Mouse (Mus musculus) olfactory bulb, adult 2 months (tissue): ENCODE results near the gene Ankrd11. TPM values are rescaled to one million over a fixed set of nuclear protein-coding genes. Genes with fewer than 3 reads are reported as not detected.

ENCODE experiments used
- H3K27ac ChIP-seq: fragments of 200-500 bp; 2 replicates; pipeline ENCODE4 v1.5.1; 2012; ENCODE audit warnings: low read depth, low read length; ENCODE audit not compliant: insufficient read depth
- H3K4me1 ChIP-seq: fragments of 200-500 bp; 2 replicates; pipeline ENCODE4 v1.6.1; 2012; ENCODE audit warnings: low read length; ENCODE audit not compliant: control insufficient read depth, insufficient read depth
- H3K4me3 ChIP-seq: fragments of 200-500 bp; 2 replicates; pipeline ENCODE4 v1.5.1; 2012; ENCODE audit warnings: mild to moderate bottlenecking, low read depth, low read length, moderate library complexity; ENCODE audit not compliant: insufficient read depth
- CTCF ChIP-seq: fragments of 200-500 bp; IDR thresholded peaks from 2 replicates; pipeline ENCODE4 v1.5.1; 2012; ENCODE audit warnings: low read depth, mild to moderate bottlenecking, low read length, moderate library complexity; ENCODE audit not compliant: insufficient read depth
- POLR2A ChIP-seq: fragments of 200-500 bp; IDR thresholded peaks from 2 replicates; pipeline ENCODE4 v1.6.1; 2012; ENCODE audit warnings: mild to moderate bottlenecking, low read depth, low read length, moderate library complexity; ENCODE audit not compliant: insufficient read depth
- WGBS: fragments of 180-500 bp; shearing (Covaris S2); methylation state at CpG from one replicate; pipeline ENCODE4 v1.1.7; 2018; 5-methylcytosine and 5-hydroxymethylcytosine counted together
- polyA plus RNA-seq: library from polyadenylated mRNA; stranded (reverse); fragments of >200 nt; gene quantifications from 2 replicates; pipeline ENCODE4 v1.2.4, GENCODE M21; 2012; ENCODE audit warnings: low replicate concordance; ENCODE audit not compliant: missing spikeins, insufficient read depth, insufficient read length

The Ankrd11 gene
- polyA plus RNA-seq, 1 experiment: 219 TPM

- 62% methylated on average over 3 of the region's 3 CpGs for WGBS
- peaks cover 7% of the 10 kb centered on the region for H3K4me1 ChIP-seq
- H3K27ac ChIP-seq: peak overlapping the region; percentile 41; the same call in 1 of the 2 replicates
- no peak for TF ChIP-seq CTCF
- no peak for TF ChIP-seq POLR2A
- no peak overlapping the region for H3K4me3 ChIP-seq
Observed at GRCm38 (mm10) chr8:122993031-122993430, 49.0 kb downstream of the Ankrd11 start.

- Histone ChIP-seq H3K4me1 (peaks cover 8% of the 10 kb centered on the region), H3K27ac (no peak overlapping the region), H3K4me3 (no peak overlapping the region)
- WGBS: 73% methylated on average over 2 of the region's 2 CpGs
- TF ChIP-seq POLR2A (no peak), CTCF (no peak)
Observed at GRCm38 (mm10) chr8:122992296-122992695, 49.8 kb downstream of the Ankrd11 start.

- H3K27ac ChIP-seq: no peak overlapping the region
- H3K4me3 ChIP-seq: no peak overlapping the region
- 87% methylated on average over 5 of the region's 5 CpGs for WGBS
- H3K4me1 ChIP-seq: peaks cover 14% of the 10 kb centered on the region
- TF ChIP-seq POLR2A (no peak), CTCF (no peak)
Observed at GRCm38 (mm10) chr8:122991368-122991767, 50.7 kb downstream of the Ankrd11 start.

GRCm38 (mm10) chr8:122989976-122990375, 52.1 kb downstream of the Ankrd11 start:
- WGBS: 29% methylated on average over 2 of the region's 2 CpGs
- no peak overlapping the region for H3K4me3 ChIP-seq
- peaks cover 18% of the 10 kb centered on the region for H3K4me1 ChIP-seq
- TF ChIP-seq CTCF (no peak), POLR2A (no peak)
- no peak overlapping the region for H3K27ac ChIP-seq

- no peak for TF ChIP-seq POLR2A
- no peak for TF ChIP-seq CTCF
- no peak overlapping the region for H3K4me3 ChIP-seq
- peaks cover 20% of the 10 kb centered on the region for H3K4me1 ChIP-seq
- H3K27ac ChIP-seq: no peak overlapping the region
- 89% methylated on average over 3 of the region's 3 CpGs for WGBS
Observed at GRCm38 (mm10) chr8:122988955-122989354, 53.1 kb downstream of the Ankrd11 start.

- no peak for TF ChIP-seq CTCF
- TF ChIP-seq POLR2A: no peak
Observed at GRCm38 (mm10) chr8:122987255-122987654, 54.8 kb downstream of the Ankrd11 start.

GRCm38 (mm10) chr8:122986501-122987184, 55.4 kb downstream of the Ankrd11 start:
- 84% methylated on average over 8 of the region's 8 CpGs for WGBS
- no peak overlapping the region for H3K4me3 ChIP-seq
- H3K4me1 ChIP-seq: peaks cover 16% of the 10 kb centered on the region
- no peak for TF ChIP-seq CTCF
- TF ChIP-seq POLR2A: no peak
- H3K27ac ChIP-seq: no peak overlapping the region

More at GRCm38 (mm10) chr8:122987255-122987654, 54.8 kb downstream of the Ankrd11 start:
- peak overlapping the region; percentile 51; the same call in 1 of the 2 replicates for H3K27ac ChIP-seq
- 32% methylated on average over 2 of the region's 2 CpGs for WGBS
- H3K4me1 ChIP-seq: peaks cover 15% of the 10 kb centered on the region
- no peak overlapping the region for H3K4me3 ChIP-seq

- H3K27ac ChIP-seq: no peak overlapping the region
- WGBS: 77% methylated on average over 3 of the region's 3 CpGs
- H3K4me1 ChIP-seq: peaks cover 19% of the 10 kb centered on the region
- no peak for TF ChIP-seq CTCF
- TF ChIP-seq POLR2A: no peak
- H3K4me3 ChIP-seq: no peak overlapping the region
Observed at GRCm38 (mm10) chr8:122984175-122984574, 57.9 kb downstream of the Ankrd11 start.

- no peak overlapping the region for H3K27ac ChIP-seq
- 80% methylated on average over 19 of the region's 19 CpGs for WGBS
- no peak overlapping the region for H3K4me3 ChIP-seq
- no peak for TF ChIP-seq CTCF
- TF ChIP-seq POLR2A: no peak
- H3K4me1 ChIP-seq: peaks cover 20% of the 10 kb centered on the region
Observed at GRCm38 (mm10) chr8:122983178-122983942, 58.7 kb downstream of the Ankrd11 start.
